Mouse (Mus musculus): ENCODE data around the gene Ints14.
A peak's percentile ranks its signal among the peaks of the same experiment; 100 is the strongest.

Ints14 gene

GRCm38 (mm10) chr9:64960117-64960977, at the start of gene Ints14:
Ints14 (plus strand) TSS chr9:64960905.
- DNase-seq (ENCODE audit: low read depth, low spot score): peak; percentile 97

DNA sequence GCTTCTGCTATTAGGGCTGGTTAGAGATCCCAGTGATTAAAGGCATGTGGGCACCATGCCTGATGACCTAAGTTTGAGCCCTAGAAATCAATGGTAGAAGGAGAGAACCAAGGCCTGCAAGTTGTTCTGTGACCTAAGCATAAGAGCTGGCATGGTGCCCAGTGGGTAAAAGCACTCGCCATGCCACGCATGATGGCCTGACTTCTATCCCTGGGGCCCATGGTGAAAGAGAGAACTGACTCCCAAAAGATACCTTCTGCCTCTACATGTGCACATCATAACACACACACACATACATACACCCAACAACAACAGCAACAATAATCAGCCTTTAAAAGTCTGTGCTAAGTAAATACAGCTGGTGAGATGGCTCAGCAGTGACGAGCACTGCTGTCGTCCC, 47.3 kb upstream of the Ints14 start:
- DNase-seq (ENCODE audit: low read depth, low spot score): no peak

DNA sequence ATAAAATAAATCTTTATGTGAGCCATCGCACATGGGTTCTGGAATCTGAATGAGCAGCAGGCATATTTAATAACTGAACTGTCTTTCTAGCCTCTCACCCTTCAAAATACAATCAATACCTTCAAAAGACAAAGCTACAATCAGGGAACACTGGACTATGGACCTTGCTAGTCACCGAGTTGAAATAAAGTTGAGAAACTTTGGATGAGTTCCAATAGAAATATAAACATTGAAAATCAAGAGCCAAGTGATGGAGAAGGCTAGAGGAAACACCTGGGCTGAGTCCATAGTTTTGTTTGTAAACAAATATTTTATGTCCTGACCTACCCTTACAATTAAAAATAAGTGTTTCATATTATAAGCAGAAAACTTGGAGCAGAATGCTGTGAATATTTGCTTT, 46.7 kb upstream of the Ints14 start:
- DNase-seq (ENCODE audit: low read depth, low spot score): no peak

GRCm38 (mm10) chr9:64914629-64915028, 46.1 kb upstream of the Ints14 start:
- no peak for DNase-seq (ENCODE audit: low read depth, low spot score)

DNA sequence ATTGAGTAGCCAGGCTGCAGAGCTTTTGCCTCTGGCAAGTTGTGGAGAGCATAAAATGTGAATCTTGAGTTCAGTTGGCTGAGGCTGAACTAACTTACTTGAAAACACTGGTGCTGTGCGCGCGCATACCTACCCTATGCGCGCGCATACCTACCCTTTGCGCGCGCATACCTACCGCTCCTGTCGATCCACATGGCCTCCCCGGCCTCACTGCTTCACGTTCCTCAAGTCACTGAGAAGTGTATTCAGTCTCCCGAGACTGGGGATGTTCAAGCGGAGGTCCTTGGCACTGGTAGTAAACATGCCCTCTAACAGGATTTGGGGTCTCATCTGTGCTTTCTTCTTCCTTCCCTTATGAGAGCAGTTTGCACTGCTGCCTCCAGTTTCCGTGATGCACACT, 42.1 kb upstream of the Ints14 start:
- DNase-seq (ENCODE audit: low read depth, low spot score): peak; percentile 68

GRCm38 (mm10) chr9:64925771-64926170, 34.9 kb upstream of the Ints14 start:
- DNase-seq (ENCODE audit: low read depth, low spot score): no peak

DNA sequence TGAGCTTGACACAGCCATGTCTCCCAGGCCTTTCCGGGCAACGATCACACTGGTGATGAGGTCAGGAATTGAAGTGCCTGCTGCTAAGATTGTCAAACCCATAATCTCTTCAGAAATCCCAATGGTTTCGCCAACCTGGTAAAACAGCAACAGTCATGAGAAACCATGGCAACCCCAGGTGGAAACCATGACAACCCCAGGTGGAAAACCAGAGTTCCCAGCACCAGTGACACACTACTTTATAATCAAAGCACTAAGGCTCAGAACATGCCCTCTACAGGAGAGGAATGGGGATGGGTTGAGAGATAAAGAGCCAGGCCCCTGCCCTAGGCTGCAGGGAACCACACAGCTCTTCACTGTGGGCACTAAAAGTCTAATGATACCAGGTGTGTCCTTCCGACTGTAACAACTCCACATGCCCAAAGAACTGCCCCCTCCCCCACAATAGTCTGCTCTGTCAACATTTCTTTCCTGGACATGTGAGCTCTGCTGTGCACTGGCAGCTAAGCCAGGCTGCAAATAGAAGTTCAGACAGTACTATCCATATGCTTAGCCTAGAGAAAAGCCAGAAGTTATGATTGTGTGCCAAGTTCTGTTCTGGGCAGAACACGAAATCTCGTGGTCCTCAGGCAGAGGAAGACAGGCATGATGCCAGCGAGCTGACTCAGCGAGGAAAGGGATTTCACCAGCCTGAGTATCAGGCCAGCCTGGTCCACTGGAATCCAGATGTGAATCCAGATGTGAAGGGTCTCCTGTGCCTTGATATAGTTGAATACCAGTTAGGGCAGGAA, 34.3 kb upstream of the Ints14 start:
- no peak for DNase-seq (ENCODE audit: low read depth, low spot score)

GRCm38 (mm10) chr9:64930256-64930655, 30.4 kb upstream of the Ints14 start:
- DNase-seq (ENCODE audit: low read depth, low spot score): no peak

DNA sequence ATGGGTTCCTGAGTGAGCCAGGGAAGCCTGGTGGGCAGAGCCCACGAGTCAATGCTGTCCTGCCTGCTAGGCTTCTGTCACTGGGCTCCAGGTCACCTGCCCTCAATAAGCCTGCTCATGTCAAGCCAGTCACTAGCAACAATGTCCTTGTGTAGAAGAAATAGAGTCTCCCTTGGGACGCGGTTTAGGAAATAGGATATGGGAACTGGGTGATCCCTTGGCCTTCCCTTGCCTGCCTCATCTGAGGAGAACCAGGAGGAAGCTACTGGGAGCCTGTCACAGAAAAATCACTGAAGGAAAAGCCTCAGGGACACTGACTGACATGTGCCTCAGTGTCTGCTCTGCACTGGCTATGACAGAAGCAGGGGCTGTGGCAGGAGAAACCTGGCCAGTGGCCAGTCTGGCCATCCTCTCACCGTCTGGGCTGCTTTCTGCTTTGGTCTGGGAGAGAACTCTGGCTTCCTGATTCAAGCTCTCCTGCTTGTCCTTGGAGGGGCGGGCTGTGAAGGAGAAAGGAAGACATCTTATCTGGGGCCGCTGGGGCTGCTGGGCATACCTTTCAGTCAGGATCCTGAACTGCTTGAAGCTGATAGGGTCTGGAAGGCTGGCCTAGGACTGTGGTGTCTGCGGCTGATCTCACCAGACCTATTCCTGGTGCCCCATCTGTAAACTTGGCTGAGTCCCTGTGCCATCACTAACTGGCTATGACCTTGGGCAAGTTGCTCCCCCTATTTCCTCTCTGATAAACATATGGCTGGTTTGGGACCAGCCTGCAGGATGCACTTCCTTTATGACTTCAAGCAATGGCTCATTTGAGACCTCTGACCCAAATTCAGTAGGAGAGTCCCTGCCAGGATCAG, 28.7 kb upstream of the Ints14 start:
- DNase-seq (ENCODE audit: low read depth, low spot score): no peak

GRCm38 (mm10) chr9:64934015-64934754, 26.5 kb upstream of the Ints14 start:
- DNase-seq (ENCODE audit: low read depth, low spot score): peak; percentile 70

DNA sequence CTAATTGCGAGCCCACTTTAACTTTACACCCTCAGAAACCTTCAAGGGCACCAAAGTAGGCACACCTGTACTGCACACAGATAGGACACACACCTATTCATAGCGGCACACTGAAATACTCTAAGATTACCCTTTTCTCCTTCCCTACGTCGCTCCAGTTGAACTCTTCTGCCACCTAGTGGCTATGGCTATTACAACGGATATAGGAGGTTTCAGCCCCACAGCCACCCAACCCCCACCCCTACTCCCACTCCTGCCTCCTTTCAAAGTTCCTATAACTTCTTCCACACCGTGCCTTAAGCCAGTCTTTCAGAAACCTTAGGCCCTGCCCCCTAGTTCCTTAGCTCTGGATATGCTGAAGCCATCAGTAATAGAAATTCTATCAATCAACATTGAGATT, 24.2 kb upstream of the Ints14 start:
- DNase-seq (ENCODE audit: low read depth, low spot score): peak; percentile 74

DNA sequence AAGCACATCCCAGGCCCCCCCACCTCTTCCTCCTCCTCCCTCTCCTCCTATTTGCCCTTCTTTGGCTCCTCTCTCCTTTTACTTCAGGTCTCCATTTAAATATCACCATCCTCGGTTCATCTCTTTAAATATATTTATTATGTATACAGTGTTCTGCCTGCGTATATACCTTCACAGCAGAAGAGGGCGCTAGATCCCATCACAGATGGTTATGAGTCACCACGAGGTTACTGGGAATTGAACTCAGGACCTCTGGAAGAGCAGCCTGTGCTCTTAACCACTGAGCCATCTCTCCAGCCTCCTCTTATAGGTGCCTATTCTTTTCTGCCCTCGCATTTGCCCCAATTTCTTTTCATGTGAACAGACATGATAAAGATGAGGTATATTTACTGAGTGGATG, 23.2 kb upstream of the Ints14 start:
- no peak for DNase-seq (ENCODE audit: low read depth, low spot score)

DNA sequence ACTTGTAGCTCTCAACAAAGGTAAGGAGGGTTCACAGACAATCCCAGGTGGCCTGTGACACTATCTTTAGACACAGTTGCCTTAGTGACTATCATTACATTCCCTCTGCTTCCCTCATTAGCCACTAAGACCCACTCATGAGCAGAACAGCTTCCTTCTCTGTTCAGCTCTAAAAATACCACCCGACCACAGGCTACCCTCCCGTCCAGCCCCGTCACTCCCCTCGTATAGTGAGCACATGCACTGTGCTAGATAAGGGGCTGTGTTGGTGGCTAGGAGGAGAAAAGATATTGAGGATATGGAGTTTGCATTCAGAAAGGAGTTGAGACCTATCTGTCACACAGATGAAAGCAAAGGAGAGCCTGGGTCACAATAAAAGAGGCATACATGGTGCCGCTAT, 22.2 kb upstream of the Ints14 start:
- DNase-seq (ENCODE audit: low read depth, low spot score): no peak

DNA sequence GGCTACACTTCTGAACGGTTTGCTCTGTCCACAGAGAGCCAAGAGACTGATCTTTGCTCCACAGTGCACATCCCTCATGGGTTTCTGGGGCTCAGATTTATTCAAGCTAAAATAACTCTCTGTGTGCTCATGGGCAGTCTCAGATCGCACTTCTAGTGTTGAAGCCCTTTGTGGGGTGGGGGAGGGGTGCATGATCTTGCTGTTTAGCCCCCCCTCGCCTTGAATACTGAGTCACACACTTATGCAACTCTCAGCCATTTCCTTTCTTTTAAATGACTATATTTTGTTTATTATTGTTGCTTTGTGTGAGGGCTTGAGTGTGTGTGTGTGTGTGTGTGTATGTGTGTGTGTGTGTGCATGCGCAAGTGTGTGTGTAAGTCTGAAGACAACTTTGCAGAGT, 21.4 kb upstream of the Ints14 start:
- no peak for DNase-seq (ENCODE audit: low read depth, low spot score)

DNA sequence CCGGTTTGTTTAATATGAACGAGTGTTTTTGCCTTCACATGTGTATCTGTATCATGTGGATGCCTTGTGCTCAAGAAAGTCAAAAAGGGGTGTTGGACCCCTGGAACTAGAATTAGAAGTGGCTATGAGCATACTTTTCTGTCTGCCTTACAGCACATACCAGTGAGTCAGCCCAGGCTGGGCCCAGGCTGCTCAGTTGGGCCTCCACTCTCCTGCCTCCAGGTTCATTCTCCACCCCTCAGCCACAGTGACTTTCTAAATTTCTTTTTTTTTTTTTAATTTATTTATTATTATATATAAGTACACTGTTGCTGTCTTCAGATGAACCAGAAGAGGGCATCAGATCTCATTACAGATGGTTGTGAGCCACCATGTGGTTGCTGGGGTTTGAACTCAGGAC, 20.9 kb upstream of the Ints14 start:
- DNase-seq (ENCODE audit: low read depth, low spot score): no peak

DNA sequence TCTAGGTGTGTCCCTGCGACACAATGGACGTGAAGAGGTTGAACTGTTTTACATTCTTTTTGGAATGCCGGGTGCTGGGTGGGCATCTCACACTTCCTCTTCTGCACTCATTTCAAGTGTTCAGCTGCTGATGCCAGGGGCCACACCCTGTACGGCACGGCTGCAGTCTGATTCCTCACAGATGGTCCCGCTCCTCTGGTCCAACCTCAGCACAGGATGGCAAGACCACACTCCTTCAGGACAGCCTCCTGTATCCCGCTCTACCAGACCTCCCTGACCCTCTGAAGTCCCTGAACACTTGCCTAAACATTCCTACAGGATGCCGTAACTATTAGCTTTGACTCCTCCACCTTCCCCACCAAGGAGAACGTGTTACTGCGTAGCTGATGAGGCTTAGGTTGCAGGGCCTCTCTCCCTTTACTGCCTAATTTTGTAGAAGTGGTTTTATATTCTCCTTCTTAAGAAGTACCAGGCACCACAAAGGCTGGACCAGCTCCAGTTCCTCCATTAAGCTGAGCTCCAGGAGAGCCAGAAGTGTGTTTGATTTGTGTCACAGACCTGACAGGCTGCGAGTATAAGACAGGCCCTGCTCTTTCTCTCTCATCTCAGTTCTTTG, 19.9 kb upstream of the Ints14 start:
- DNase-seq (ENCODE audit: low read depth, low spot score): no peak

DNA sequence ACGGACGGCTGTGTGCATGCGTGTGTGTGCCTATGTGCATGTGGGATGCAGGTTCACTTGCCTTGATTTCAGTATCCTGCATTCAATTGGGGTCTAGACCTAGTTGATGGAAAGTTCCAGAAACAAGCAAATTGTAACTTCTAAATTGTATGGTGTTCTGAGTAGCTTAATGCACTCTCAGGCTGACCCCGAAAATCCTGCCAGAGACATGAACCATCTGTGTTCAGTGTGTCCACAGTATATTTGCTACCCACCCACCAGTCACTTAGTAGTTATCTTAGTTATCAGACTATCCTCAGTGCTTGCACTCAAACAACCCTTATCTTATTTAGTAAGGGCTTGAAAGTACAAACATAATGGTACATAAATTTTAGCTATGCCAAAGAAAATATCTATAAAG, 19.1 kb upstream of the Ints14 start:
- DNase-seq (ENCODE audit: low read depth, low spot score): no peak

GRCm38 (mm10) chr9:64943997-64944396, 16.7 kb upstream of the Ints14 start:
- no peak for DNase-seq (ENCODE audit: low read depth, low spot score)

DNA sequence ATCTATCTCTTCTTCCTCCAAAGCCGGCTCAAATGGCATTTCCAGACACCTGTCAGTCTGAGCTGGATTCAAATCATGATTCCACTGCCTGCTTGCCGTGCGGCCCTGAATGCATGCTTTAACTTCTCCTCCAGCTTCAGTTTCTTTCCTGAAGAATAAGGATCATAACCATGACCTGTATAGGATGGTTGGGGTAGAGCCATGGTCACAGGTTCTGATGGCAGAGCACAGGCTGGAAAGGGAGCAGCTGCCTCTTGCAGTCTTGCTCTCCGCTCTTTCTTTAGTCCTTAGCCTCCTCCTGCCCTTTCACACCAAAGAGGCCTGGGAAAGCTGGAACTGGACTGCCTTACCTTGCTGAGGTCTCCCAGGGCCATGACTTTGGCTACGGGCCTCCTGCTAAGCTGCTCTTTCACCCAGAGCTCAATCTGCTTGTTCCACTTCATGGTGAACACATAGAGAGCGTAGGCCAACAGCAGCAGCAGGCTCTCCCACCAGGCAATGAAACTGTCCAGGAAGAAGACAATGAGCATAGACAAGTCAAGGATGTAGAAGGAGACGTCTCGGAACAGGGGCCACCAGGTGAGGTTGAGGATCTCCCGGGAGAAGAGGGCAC, 13.1 kb upstream of the Ints14 start:
- no peak for DNase-seq (ENCODE audit: low read depth, low spot score)

DNA sequence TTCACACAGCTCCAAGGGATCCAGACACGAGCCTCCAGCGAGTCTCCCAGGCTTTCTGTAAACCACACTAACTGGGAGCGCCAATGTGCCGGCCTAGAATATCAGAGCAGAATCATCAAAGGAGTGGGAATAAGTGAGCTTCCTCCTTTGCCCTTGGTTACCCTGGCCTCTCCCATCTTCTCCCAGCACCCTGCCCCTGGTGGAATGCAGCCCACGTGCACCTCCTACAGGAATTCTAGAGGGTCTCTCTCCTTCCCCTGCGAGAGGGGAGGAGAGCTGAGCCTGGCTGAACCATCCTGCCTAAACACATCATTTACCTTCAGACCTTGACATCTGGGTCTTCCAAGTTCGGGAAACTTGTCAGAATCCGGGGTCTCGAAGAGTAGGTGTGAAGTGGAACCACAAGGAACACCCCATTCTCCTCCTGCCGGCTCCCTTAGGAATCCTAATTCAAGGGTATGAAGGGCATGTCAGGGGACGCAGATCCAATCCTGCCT, 9.5 kb upstream of the Ints14 start, which contains the start of gene Slc24a1:
TSS of gene Slc24a1 (minus strand) at position 447 of the 497 bp plus-strand sequence.
- no peak for DNase-seq (ENCODE audit: low read depth, low spot score)

Data from forelimb bud, embryonic 11.5 days (tissue).